Mouse (Mus musculus) adrenal gland, adult 2 months (tissue): ENCODE results near the gene Myrf. TPM values are rescaled to one million over a fixed set of nuclear protein-coding genes. Genes with fewer than 3 reads are reported as not detected.

Experiments used
- DNase-seq: peaks from one replicate; pipeline ENCODE4 v3.0.0; 2021
- polyA plus RNA-seq: library from polyadenylated mRNA; depleted of rRNA; stranded (reverse); fragments of >200 nt; gene quantifications from 2 replicates; pipeline ENCODE4 v1.2.3, GENCODE M21; 2012
- total RNA-seq, 2 experiments: library from RNA; stranded (reverse); gene quantifications; 2 replicates each; pipeline ENCODE4 v1.2.3; 2021

Myrf gene
- total and polyA plus RNA-seq, 3 experiments = 2.3 to 3.1 (median 2.7) TPM

GRCm38 (mm10) chr19:10258279-10259011, 17.9 kb upstream of the Myrf start:
- peak; percentile 71 for DNase-seq

- DNase-seq = no peak
These were observed 7.6 kb upstream of the Myrf start for GRCm38 (mm10) chr19:10248128-10248527.

GRCm38 (mm10) chr19:10247165-10247564, 6.6 kb upstream of the Myrf start:
- no peak for DNase-seq

- peak; percentile 55 for DNase-seq
These were observed 3.6 kb upstream of the Myrf start for GRCm38 (mm10) chr19:10244183-10244582.

- no peak for DNase-seq
These were observed 2.4 kb upstream of the Myrf start for GRCm38 (mm10) chr19:10242916-10243315.

- DNase-seq = no peak
These were observed 434 bp downstream of the Myrf start for GRCm38 (mm10) chr19:10239975-10240653.

- DNase-seq = no peak
These were observed 1.1 kb downstream of the Myrf start for GRCm38 (mm10) chr19:10239419-10239818.

- DNase-seq = no peak
These were observed 2.1 kb downstream of the Myrf start for GRCm38 (mm10) chr19:10238477-10238876.

GRCm38 (mm10) chr19:10235784-10236565, 4.6 kb downstream of the Myrf start:
- no peak for DNase-seq

- DNase-seq = no peak
These were observed 8.1 kb downstream of the Myrf start for GRCm38 (mm10) chr19:10232327-10233017.

GRCm38 (mm10) chr19:10231871-10232270, 8.7 kb downstream of the Myrf start:
- DNase-seq = no peak

GRCm38 (mm10) chr19:10231016-10231415, 9.5 kb downstream of the Myrf start:
- DNase-seq = no peak

GRCm38 (mm10) chr19:10225767-10226166, 14.8 kb downstream of the Myrf start:
- DNase-seq = no peak

- DNase-seq = no peak
These were observed 15.7 kb downstream of the Myrf start for GRCm38 (mm10) chr19:10224637-10225453.

GRCm38 (mm10) chr19:10223561-10223960, 17.0 kb downstream of the Myrf start:
- no peak for DNase-seq

- no peak for DNase-seq
These were observed 17.9 kb downstream of the Myrf start for GRCm38 (mm10) chr19:10222656-10223055.

- no peak for DNase-seq
These were observed 19.0 kb downstream of the Myrf start for GRCm38 (mm10) chr19:10221585-10221984.

GRCm38 (mm10) chr19:10219593-10219992, 21.0 kb downstream of the Myrf start:
- no peak for DNase-seq

- DNase-seq = no peak
These were observed 21.4 kb downstream of the Myrf start for GRCm38 (mm10) chr19:10219108-10219507.

- no peak for DNase-seq
These were observed 24.4 kb downstream of the Myrf start for GRCm38 (mm10) chr19:10216101-10216500.

GRCm38 (mm10) chr19:10213796-10214471, 26.6 kb downstream of the Myrf start:
- peak; percentile 73 for DNase-seq
